Mouse (Mus musculus): ENCODE results near the gene Lhcgr. TPM values are rescaled to one million over a fixed set of nuclear protein-coding genes. Genes with fewer than 3 reads are reported as not detected.
"Not testable (repeated sequence)": the region's sequence is repeated elsewhere in the genome, so short reads cannot be mapped to it uniquely, and the experiment has no call there.

The Lhcgr gene
- total RNA-seq (2017), result not detected in 3 replicates

DNA sequence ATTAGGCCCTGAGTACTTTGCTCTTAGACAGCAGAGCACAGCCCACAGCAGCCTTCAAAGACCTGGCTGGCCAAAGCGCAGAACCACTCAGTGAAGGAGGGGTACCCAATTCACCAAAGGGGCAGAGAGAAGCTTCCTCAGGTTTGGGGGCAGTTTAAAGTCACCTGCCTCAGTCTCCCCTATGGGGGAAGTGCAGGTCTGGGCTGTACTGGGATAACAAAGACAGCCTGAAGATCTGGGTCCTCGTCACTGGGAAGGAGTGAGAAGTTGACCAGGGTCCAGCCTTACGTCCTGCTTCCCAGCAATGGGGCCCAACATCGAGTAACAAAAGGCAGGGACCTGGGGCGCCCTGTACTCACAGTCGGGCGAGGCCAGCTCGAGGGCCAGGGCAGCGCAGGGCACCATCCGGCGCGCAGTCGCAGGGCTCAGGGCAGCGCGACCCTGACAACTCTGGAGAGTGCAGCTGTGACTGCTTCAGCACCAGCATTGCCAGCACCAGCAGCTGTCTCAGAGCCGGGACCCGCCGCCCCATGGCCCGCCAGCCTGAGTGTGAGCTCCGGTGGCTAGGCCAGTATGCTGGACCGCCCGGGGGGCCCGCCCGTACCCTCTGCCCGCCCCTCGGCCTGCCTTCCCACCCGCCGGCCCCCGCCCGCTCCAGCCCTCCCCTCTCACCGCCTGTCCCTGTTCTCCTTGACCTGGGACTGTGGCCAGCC is at the start of gene Lhcgr:
Gene Lhcgr, minus strand, starts transcription at position 551 of the 713 bp plus-strand sequence.
- no peak for ATAC-seq (replicated peaks; ENCODE audit: insufficient number of reproducible peaks, low FRiP score, low TSS enrichment, poor library complexity, severe bottlenecking)

DNA sequence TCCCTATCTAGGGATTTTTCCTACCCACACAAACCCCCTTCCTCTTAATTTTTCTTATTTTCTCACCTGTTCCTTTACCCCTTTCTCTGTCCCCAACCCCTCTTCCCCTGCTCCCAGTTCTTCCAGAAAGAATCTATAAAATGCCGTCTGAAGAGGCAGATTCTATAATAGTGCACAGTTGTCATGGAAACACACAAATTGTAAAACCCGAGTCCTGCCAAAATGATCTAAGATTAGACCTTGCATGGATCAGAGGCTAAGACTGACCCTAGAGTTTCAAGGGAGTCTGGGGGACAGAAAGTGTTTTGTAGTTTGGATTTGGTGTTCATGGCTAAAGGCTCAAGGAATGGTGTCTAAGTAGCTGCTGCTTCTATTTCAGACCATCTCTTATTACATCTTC is 25.8 kb upstream of the Lhcgr start:
- ATAC-seq (replicated peaks; ENCODE audit: insufficient number of reproducible peaks, low FRiP score, low TSS enrichment, poor library complexity, severe bottlenecking), result no peak

GRCm38 (mm10) chr17:88812943-88813342 is 21.2 kb upstream of the Lhcgr start:
- ATAC-seq (replicated peaks; ENCODE audit: insufficient number of reproducible peaks, low FRiP score, low TSS enrichment, poor library complexity, severe bottlenecking), result not testable (repeated sequence)

- ATAC-seq (replicated peaks; ENCODE audit: insufficient number of reproducible peaks, low FRiP score, low TSS enrichment, poor library complexity, severe bottlenecking), result no peak
These were observed 19.0 kb upstream of the Lhcgr start for GRCm38 (mm10) chr17:88810807-88811206.

DNA sequence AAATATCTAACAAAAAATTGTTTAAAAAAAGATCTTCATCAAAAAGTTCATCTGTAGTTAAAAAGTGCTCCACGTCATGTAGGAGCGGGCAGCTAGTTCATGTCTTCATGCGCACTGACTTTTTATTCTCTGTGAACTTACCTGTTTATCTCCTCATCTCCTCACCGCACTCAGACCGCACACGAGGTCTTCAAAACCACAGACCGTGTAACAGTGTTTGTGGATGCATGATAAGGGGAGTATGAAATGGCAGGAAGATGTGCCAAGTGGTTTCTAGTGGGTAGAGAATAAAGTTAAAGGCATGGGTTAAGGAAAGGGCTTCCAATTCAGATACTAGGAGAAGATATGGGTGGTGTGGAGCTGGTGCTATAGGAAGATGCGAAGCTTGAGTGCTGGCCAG is 14.6 kb upstream of the Lhcgr start:
- no peak for ATAC-seq (replicated peaks; ENCODE audit: insufficient number of reproducible peaks, low FRiP score, low TSS enrichment, poor library complexity, severe bottlenecking)

DNA sequence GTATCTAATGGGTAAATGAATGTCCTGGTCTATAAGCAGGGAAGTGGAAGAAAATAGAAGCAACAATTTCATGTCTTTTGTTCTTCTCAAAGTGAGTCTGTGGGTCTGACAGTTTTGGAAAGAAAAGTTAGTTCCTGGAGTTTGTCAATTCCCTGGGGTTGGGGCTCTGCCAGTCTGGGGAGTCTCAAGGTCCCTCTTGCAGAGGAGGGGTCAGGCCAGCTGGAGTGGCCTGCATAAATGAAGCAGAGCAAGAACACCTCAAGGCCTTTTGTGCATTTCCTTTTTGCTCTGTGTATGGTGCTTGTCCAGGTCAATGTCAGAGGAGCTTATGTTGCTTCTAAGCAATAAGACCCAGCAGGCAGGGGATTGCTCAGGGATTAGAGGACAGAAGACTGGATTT is 11.7 kb upstream of the Lhcgr start:
- ATAC-seq (replicated peaks; ENCODE audit: insufficient number of reproducible peaks, low FRiP score, low TSS enrichment, poor library complexity, severe bottlenecking), result no peak

GRCm38 (mm10) chr17:88790680-88791079 is 1.1 kb downstream of the Lhcgr start:
- no peak for ATAC-seq (replicated peaks; ENCODE audit: insufficient number of reproducible peaks, low FRiP score, low TSS enrichment, poor library complexity, severe bottlenecking)

- ATAC-seq (replicated peaks; ENCODE audit: insufficient number of reproducible peaks, low FRiP score, low TSS enrichment, poor library complexity, severe bottlenecking), result no peak
These were observed 3.4 kb downstream of the Lhcgr start for GRCm38 (mm10) chr17:88788392-88788791.

DNA sequence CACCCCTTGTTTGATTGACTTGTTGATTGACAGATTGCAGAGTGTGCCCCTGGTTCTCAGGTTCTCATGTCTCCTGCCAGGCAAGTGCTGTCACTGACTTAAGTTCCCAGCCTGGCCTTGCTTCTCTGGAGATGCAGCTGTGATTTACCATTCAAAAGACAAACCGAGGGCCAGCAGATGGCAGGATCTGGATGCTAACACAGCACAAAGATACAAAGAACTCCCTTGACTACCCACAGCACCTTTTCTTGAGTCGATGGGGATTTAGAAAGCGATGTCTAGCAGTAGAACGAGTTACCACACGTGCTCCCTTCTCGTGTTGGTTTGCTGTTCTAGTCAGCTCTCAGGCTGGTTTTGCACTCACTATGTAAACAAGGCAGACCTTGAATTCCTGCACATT is 4.9 kb downstream of the Lhcgr start:
- ATAC-seq (replicated peaks; ENCODE audit: insufficient number of reproducible peaks, low FRiP score, low TSS enrichment, poor library complexity, severe bottlenecking), result no peak

DNA sequence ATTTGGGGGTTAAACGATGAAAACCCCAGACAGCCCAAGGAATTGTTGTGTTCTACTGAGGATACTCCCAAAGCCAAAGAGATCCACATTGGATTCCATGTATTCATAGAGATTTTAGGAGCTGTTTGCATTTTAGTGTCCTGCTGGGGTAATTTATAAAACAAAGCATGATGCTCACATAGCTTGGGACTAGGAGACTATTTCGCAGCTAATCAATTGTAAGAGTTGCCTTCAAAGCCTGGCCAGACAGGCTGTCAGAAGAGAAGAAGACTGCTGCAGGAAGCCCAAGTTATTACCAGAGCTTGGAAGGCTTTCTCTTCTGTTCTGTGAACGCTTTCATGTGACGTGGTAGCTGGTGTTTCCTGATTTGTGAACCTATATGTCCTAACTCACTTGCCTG is 5.4 kb downstream of the Lhcgr start:
- no peak for ATAC-seq (replicated peaks; ENCODE audit: insufficient number of reproducible peaks, low FRiP score, low TSS enrichment, poor library complexity, severe bottlenecking)

DNA sequence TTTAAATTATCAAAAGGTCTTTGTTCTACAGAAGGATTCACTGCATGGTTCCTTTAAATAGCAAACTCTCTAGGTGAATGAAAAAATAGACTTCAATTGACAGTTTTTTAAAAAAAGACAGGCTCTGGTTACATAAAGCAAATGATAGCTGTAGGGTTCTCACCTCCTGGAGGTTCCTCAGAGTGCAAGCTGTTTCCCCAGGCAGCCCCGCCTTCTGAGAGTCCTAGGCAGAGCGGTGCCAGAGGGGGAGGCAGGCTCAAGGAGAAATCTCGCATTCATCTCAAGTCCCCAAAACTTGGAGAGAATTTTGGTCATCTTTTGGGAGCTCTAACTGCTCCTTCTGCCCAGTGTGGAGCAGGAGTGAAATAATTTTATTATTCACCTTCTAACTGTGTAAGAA is 12.6 kb downstream of the Lhcgr start:
- no peak for ATAC-seq (replicated peaks; ENCODE audit: insufficient number of reproducible peaks, low FRiP score, low TSS enrichment, poor library complexity, severe bottlenecking)

DNA sequence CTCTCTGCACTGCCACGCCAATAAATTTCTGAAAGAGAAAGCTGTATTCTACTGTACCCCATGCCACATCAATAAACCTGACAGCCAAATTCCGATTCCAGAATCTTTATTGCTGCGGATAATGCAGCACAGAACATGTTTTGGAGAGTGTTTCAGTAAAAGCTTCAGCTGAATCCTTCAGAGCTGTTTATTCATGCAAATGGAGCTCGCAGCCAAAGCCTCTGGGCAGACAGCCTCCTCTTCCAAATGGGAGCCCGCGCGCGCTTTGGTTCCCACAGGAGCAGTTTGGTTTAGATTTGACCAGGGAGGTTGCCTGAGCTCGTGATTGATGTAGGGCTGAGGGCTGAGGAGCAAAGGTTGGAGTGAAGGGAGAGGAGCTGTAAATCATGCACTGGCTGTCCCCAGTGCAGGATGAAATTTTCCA is 17.7 kb downstream of the Lhcgr start:
- no peak for ATAC-seq (replicated peaks; ENCODE audit: insufficient number of reproducible peaks, low FRiP score, low TSS enrichment, poor library complexity, severe bottlenecking)

DNA sequence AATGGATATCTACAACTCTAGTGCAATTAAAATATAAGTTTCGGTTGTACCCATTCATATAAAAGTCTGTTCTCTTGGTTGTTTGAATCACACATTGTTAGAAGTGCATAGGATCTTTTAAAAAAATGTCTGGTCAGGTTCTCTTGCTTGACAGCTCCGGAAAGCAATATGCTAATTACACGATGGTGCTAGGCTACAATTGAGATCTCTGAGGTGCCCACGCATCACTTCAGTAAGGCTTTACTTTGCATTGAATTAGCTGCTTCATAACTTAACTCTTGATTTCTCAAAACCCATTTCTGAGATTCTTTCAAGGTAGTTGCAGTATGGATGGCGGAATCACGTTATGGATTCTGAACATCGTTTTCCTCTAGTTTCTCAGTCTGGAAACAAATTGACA is 21.7 kb downstream of the Lhcgr start:
- ATAC-seq (replicated peaks; ENCODE audit: insufficient number of reproducible peaks, low FRiP score, low TSS enrichment, poor library complexity, severe bottlenecking), result no peak

GRCm38 (mm10) chr17:88769283-88769859 is 22.4 kb downstream of the Lhcgr start:
- ATAC-seq (replicated peaks; ENCODE audit: insufficient number of reproducible peaks, low FRiP score, low TSS enrichment, poor library complexity, severe bottlenecking), result no peak

- ATAC-seq (replicated peaks; ENCODE audit: insufficient number of reproducible peaks, low FRiP score, low TSS enrichment, poor library complexity, severe bottlenecking), result no peak
These were observed 24.9 kb downstream of the Lhcgr start for GRCm38 (mm10) chr17:88766857-88767256.

DNA sequence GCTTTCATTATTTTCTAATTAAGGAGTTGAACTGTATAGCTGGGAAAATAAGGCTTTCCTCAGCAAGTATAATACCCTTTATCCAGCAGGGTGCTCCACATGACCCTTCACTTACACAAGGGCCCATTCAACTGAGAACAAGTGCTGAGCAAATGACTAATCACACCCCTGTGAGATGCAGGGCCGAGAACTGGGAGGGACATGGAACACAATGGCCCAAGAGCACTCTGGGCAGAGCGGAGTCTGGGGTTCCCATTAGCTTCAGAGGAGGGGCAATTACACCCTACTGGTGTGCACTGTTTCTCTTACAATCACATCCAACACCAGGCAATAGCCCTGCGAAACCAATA is 27.7 kb downstream of the Lhcgr start:
- no peak for ATAC-seq (replicated peaks; ENCODE audit: insufficient number of reproducible peaks, low FRiP score, low TSS enrichment, poor library complexity, severe bottlenecking)

DNA sequence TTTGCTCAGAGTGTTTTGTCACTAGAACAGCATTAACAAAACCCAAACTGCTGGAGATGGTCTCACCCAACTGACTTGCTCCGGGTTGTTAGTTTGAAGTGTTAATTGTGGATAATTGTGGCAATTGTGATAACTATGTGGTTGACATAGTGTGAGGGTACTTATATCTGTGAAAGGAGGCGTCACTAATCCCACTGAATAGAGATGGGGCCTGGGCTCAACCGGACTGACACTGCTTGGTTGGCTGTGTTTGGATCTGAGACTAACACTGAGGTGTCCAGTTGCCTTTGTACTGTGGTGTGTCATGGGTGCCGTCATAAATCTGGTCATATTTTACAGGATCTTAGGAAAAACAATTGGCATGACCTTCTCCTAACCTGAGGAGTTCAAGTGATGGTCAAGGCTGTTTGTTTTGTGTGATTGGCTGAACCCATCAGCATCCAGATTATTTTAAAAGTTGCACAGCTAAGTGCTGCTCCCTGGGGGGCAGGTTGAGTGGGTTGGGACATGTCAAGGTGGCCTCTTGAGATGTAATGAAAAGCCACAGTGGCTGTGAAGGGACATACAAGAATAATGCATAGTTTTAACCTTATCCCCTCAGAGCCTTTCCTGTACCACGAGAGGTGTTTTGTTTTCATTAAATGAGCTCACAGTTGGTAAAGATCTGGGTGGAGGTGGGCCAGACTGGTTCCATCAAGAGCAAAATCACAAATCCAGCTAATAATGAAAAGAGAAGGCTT is 28.2 kb downstream of the Lhcgr start:
- ATAC-seq (replicated peaks; ENCODE audit: insufficient number of reproducible peaks, low FRiP score, low TSS enrichment, poor library complexity, severe bottlenecking), result no peak

GRCm38 (mm10) chr17:88758003-88758437 is 33.8 kb downstream of the Lhcgr start:
- no peak for ATAC-seq (replicated peaks; ENCODE audit: insufficient number of reproducible peaks, low FRiP score, low TSS enrichment, poor library complexity, severe bottlenecking)

DNA sequence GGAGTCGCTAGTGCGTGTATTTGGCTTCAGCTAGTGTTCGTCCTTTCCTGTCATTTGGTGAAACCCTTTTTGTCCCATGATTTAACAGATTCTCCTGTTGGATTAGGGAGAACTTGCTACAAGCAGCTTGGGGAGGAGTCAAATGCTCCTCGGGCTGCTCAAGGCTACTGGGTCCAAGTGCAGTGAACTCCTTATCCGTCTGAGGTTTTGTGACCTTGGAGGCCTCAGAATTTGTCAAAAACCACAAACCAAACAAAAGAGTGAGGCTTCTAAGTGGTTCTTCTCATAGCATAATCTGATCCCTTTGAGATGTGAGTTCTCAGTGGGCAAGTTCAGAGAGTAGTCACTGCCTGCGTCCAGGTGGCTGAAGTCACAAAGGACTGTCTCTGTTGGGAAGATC is 36.0 kb downstream of the Lhcgr start:
- ATAC-seq (replicated peaks; ENCODE audit: insufficient number of reproducible peaks, low FRiP score, low TSS enrichment, poor library complexity, severe bottlenecking), result no peak

DNA sequence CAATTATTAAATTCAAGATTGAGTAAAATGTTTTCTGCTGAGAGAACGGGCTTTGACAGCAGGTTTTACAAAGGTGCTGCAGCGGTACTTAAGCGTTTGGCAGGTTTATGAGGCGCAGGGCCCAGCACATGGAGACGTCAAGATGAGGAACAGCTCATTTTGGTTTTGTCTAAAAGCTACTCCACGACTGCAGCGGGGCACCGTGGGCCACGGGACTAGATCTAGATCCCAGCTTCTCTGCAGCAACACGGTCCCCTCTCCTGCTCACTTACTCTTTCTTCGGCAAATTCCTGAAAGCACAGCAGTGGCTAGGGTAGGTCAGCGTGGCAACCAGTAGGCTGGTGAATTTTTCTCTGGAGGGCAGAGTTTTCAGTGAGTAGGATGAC is 38.3 kb downstream of the Lhcgr start:
- no peak for ATAC-seq (replicated peaks; ENCODE audit: insufficient number of reproducible peaks, low FRiP score, low TSS enrichment, poor library complexity, severe bottlenecking)

Measured in monocyte, adult 5-6 weeks (primary cell).